Mouse (Mus musculus): ENCODE results near the gene Chek1. TPM values are rescaled to one million over a fixed set of nuclear protein-coding genes. Genes with fewer than 3 reads are reported as not detected.

Chek1 gene
- 6.6 and 7.1 TPM in 2 replicates for polyA plus RNA-seq (2015; fragmentation: Nextera tagmentation; extraction: Ambion mirVana)

GRCm38 (mm10) chr9:36727034-36727755, at the start of gene Chek1:
Gene Chek1 (minus strand): TSS chr9:36727065.
- H3K4me1 ChIP-seq (replicated peaks; ENCODE audit: control insufficient read depth, insufficient read depth, low read length): no peaks in the 10 kb centered on the region
- peak within 1 kb of the TSS; percentile 96 for H3K4me2 ChIP-seq (replicated peaks; ENCODE audit: low read depth)
- H3K4me3 ChIP-seq (ENCODE audit: low read depth, low read length): peak within 1 kb of the TSS; percentile 67
- ATAC-seq: no peak
- WGBS: 3% methylated on average over 12 of the region's 12 CpGs
- TF ChIP-seq CTCF (IDR thresholded peaks at IDR 0.05; ENCODE audit: low read depth): 0 out of 2 replicates have a peak, but pooled peaks have one; percentile 1
- peaks cover 17% of the 10 kb centered on the region for H3K36me3 ChIP-seq (ENCODE audit: control insufficient read depth, insufficient read depth)
- H3K9me3 ChIP-seq (ENCODE audit: control insufficient read depth): no peaks in the 10 kb centered on the region
- H3K27me3 ChIP-seq (replicated peaks; ENCODE audit: control insufficient read depth, insufficient read depth, low read length): no peaks in the 10 kb centered on the region
- H3K9ac ChIP-seq (ENCODE audit: low read depth, low read length): peak within 1 kb of the TSS; percentile 54
- H3K27ac ChIP-seq (ENCODE audit: low read depth, low read length): 0 out of 2 replicates have a peak within 1 kb of the TSS, but pooled peaks have one; percentile 22

GRCm38 (mm10) chr9:36769048-36769413, 42.2 kb upstream of the Chek1 start:
- no peak for TF ChIP-seq CTCF (IDR thresholded peaks at IDR 0.05; ENCODE audit: low read depth)
- H3K4me3 ChIP-seq (ENCODE audit: low read depth, low read length): no peak overlapping the region
- no peak overlapping the region; the same call in 1 of the 2 replicates for H3K4me2 ChIP-seq (replicated peaks; ENCODE audit: low read depth)
- no peaks in the 10 kb centered on the region for H3K27me3 ChIP-seq (replicated peaks; ENCODE audit: control insufficient read depth, insufficient read depth, low read length)
- H3K4me1 ChIP-seq (replicated peaks; ENCODE audit: control insufficient read depth, insufficient read depth, low read length): 0 out of 2 replicates have a peak, but pooled peaks cover 3% of the 10 kb centered on the region
- WGBS: 87% methylated on average over 1 of the region's 1 CpGs
- ATAC-seq: no peak
- H3K36me3 ChIP-seq (ENCODE audit: control insufficient read depth, insufficient read depth): peaks cover 2% of the 10 kb centered on the region; the same call in 1 of the 2 replicates
- H3K27ac ChIP-seq (ENCODE audit: low read depth, low read length): no peak overlapping the region
- H3K9me3 ChIP-seq (ENCODE audit: control insufficient read depth): no peaks in the 10 kb centered on the region
- no peak overlapping the region for H3K9ac ChIP-seq (ENCODE audit: low read depth, low read length)

DNA sequence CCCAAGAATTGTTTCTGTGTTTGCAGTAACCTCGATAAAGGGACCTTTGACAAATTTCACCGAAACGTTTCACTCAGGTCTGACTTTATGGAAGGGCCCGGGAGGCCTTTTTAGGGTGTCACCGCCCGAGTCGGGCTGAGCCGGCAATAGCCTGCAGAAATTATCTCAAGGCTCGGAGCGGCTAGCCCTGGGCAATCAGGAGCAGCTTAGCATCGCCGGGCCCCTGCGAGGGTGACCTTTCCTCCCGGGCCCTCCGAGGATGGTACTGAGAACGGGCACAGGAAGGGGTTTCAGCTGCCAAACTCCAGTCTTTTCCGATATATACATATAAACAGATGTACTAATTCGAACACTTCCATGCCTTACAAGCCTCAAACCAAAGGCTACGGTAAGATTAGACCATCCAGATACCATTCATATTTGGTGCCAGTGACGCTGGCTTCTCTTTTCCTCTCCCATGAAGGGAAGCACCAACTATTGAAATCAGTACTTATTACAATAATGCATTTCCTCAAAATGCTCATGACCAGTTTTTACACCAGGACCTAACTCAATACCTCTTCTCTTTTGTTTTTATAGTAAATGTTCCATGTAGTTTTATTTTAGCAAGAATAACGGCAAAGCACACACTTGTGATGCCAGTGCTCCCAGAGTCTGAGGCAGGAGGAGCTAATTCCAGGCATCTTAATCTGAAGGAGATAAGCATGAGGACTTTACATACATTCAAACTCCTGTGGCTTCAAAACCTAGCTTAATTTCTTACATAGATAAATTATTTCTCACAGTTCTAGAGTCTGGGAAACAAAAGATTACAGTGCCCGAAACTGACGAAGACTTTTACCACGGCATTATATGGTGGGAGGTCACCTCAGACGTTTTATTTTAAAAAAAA, 41.5 kb upstream of the Chek1 start:
- Histone ChIP-seq H3K4me3 (ENCODE audit: low read depth, low read length) (peak overlapping the region; percentile 84), H3K9ac (ENCODE audit: low read depth, low read length) (peak overlapping the region; percentile 66), H3K4me2 (replicated peaks; ENCODE audit: low read depth) (peak overlapping the region; percentile 77), H3K27ac (ENCODE audit: low read depth, low read length) (peak overlapping the region; percentile 93), H3K4me1 (replicated peaks; ENCODE audit: control insufficient read depth, insufficient read depth, low read length) (0 out of 2 replicates have a peak, but pooled peaks cover 3% of the 10 kb centered on the region), H3K9me3 (ENCODE audit: control insufficient read depth) (no peaks in the 10 kb centered on the region), H3K36me3 (ENCODE audit: control insufficient read depth, insufficient read depth) (peaks cover 7% of the 10 kb centered on the region; the same call in 1 of the 2 replicates), H3K27me3 (replicated peaks; ENCODE audit: control insufficient read depth, insufficient read depth, low read length) (no peaks in the 10 kb centered on the region)
- WGBS: 11% methylated on average over 25 of the region's 25 CpGs
- peak; percentile 16; the same call in 1 of the 2 replicates for ATAC-seq
- no peak for TF ChIP-seq CTCF (IDR thresholded peaks at IDR 0.05; ENCODE audit: low read depth)

DNA sequence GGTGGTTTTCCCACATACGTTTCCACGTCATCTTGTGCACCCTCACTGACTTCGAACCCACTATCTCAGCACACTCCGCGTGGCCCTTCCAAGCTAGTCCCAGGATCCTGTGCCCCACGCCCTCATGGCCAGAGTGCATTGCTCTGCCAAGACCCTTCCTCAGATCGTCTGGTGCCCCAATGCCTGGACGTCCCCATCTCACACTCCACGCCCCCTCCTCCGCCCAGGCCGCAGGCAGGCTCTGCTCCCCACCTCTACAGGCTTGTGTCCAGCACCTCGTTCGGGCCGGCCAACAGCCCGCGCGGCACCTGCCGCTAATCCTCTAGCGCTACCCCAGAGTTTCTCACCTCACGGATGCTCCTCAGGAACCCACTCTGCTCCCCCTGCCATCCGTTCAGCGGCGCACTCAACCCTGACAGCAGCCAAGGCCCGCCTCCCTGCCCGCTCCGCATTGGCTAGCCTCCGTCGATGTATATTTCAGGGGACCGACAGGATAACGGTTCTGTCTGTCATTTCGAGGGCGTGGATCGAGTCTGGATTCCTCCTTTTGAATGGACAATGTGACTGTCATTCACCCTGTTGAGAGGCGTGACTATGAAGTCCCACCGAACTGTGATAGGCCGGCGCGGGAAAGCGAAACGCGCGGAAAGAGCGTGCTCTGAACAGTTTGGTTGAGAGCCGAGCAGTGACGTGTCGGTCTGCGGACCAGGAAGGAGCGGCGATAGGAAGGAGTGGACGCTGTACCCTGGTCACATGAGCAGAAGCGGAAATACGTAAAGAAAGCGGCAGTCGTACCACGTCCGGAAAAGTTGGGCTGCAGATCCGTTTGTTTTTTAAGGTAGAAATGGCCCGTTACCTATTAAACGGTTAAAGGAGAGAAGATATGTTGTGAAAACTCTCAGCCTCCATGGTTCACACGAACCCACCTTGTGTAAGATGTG, 40.6 kb upstream of the Chek1 start, which contains the start of gene Stt3a:
Stt3a (minus strand) TSS at position 477 of the 941 bp plus-strand sequence.
- Histone ChIP-seq H3K27me3 (replicated peaks; ENCODE audit: control insufficient read depth, insufficient read depth, low read length) (no peaks in the 10 kb centered on the region), H3K9me3 (ENCODE audit: control insufficient read depth) (no peaks in the 10 kb centered on the region), H3K4me2 (replicated peaks; ENCODE audit: low read depth) (peak within 1 kb of the TSS; percentile 77), H3K4me1 (replicated peaks; ENCODE audit: control insufficient read depth, insufficient read depth, low read length) (0 out of 2 replicates have a peak, but pooled peaks cover 3% of the 10 kb centered on the region), H3K9ac (ENCODE audit: low read depth, low read length) (peak within 1 kb of the TSS; percentile 76), H3K27ac (ENCODE audit: low read depth, low read length) (peak within 1 kb of the TSS; percentile 93), H3K4me3 (ENCODE audit: low read depth, low read length) (peak within 1 kb of the TSS; percentile 84), H3K36me3 (ENCODE audit: control insufficient read depth, insufficient read depth) (peaks cover 9% of the 10 kb centered on the region)
- no peak; the same call in 1 of the 2 replicates for TF ChIP-seq CTCF (IDR thresholded peaks at IDR 0.05; ENCODE audit: low read depth)
- WGBS: under 1% methylated on average over 60 of the region's 60 CpGs
- ATAC-seq: peak; percentile 100

- Histone ChIP-seq H3K27me3 (replicated peaks; ENCODE audit: control insufficient read depth, insufficient read depth, low read length) (no peaks in the 10 kb centered on the region), H3K27ac (ENCODE audit: low read depth, low read length) (no peak overlapping the region), H3K4me1 (replicated peaks; ENCODE audit: control insufficient read depth, insufficient read depth, low read length) (0 out of 2 replicates have a peak, but pooled peaks cover 3% of the 10 kb centered on the region), H3K9me3 (ENCODE audit: control insufficient read depth) (no peaks in the 10 kb centered on the region), H3K4me2 (replicated peaks; ENCODE audit: low read depth) (no peak overlapping the region), H3K9ac (ENCODE audit: low read depth, low read length) (no peak overlapping the region), H3K36me3 (ENCODE audit: control insufficient read depth, insufficient read depth) (peaks cover 25% of the 10 kb centered on the region), H3K4me3 (ENCODE audit: low read depth, low read length) (no peak overlapping the region)
- WGBS: 88% methylated on average over 1 of the region's 1 CpGs
- TF ChIP-seq CTCF (IDR thresholded peaks at IDR 0.05; ENCODE audit: low read depth): no peak
- ATAC-seq: no peak
Measured at GRCm38 (mm10) chr9:36764378-36764777, 37.5 kb upstream of the Chek1 start.
